Mouse (Mus musculus): ENCODE measurements at regions not wholly inside any gene's neighbourhood (a gene's known extent, or its start where the extent isn't known, plus 50 kb on each side); places are given as distances from the start of the nearest gene placed in this dataset.

DNA sequence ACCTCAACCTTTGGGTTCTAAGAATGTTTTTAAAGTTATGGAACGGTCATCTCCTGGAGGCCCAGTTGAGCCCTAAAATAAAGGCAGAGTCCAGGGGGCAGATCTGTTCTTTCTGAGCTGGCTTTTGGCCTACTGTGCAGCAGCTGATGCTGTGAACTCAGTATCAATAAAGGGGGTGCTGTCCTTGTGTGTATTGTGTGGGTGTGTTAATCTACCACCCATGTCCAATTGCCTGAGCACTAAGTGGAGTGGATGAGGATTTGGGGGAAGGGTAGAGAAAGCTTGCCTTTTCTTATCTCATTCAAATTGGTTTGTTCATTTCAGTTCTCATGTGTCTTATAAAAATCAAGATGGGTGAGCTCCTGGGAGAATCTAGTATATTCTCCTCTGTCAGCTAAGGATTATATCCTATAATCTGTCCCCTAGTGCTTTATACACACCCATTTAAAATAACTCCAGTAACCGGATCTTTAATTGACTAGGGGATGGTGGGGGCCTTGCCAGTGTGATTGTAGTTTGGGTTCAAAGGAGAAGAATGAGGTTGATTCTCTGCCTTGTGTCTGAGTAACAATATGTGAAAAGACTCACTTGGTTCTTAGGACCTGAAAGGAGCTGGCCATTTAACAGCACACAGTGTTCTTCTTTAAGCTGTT lies 703.6 kb downstream of the Tfap2b start:
- TF ChIP-seq CTCF (conservative IDR thresholded peaks at IDR 0.05; ENCODE audit: low read length) = no peak
- TF ChIP-seq POU5F1 (IDR thresholded peaks at IDR 0.05; ENCODE audit: borderline replicate concordance, low read length) = no peak
- TF ChIP-seq NANOG (IDR thresholded peaks at IDR 0.05; ENCODE audit: borderline replicate concordance, low read length) = no peak
- Histone ChIP-seq H3K4me1 (replicated peaks; ENCODE audit: low read depth, low read length) (no peaks in the 10 kb centered on the region), H3K9me3 (ENCODE audit: low read length) (no peaks in the 10 kb centered on the region), H3K36me3 (ENCODE audit: insufficient read depth, low read length) (no peaks in the 10 kb centered on the region), H3K27me3 (ENCODE audit: insufficient read depth, low read length) (no peaks in the 10 kb centered on the region), H3K4me3 (replicated peaks; ENCODE audit: low read length) (no peak overlapping the region)

- Histone ChIP-seq H3K9me3 (ENCODE audit: low read length) (no peaks in the 10 kb centered on the region), H3K36me3 (ENCODE audit: insufficient read depth, low read length) (no peaks in the 10 kb centered on the region), H3K27me3 (ENCODE audit: insufficient read depth, low read length) (no peaks in the 10 kb centered on the region), H3K4me1 (replicated peaks; ENCODE audit: low read depth, low read length) (no peaks in the 10 kb centered on the region), H3K4me3 (replicated peaks; ENCODE audit: low read length) (no peak overlapping the region)
- no peak for TF ChIP-seq CTCF (conservative IDR thresholded peaks at IDR 0.05; ENCODE audit: low read length)
- no peak for TF ChIP-seq POU5F1 (IDR thresholded peaks at IDR 0.05; ENCODE audit: borderline replicate concordance, low read length)
- TF ChIP-seq NANOG (IDR thresholded peaks at IDR 0.05; ENCODE audit: borderline replicate concordance, low read length) = no peak
Observed at GRCm38 (mm10) chr1:19918762-19919161, 699.1 kb downstream of the Pkhd1 start.

DNA sequence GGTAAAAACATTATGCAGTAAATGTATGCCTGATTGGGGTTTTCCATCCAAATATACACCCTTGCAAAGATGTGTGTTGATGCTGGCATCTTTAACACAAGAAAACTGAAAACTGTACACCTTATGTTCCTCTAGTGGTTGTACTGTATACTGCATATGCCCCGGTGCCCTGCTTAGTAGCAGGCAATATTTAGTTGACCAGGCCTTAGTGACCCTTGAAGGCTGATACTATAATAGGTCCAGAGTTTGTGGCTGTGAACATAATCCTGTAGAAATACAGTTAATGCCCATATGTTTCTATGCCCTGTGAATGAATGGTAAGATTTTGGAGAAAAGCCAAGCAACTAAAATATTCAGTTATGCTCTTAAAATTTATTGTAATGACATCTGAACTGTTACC lies 690.7 kb downstream of the Pkhd1 start:
- H3K4me1 ChIP-seq (replicated peaks; ENCODE audit: low read depth, low read length) = no peaks in the 10 kb centered on the region
- no peak overlapping the region for H3K4me3 ChIP-seq (replicated peaks; ENCODE audit: low read length)
- no peaks in the 10 kb centered on the region for H3K9me3 ChIP-seq (ENCODE audit: low read length)
- H3K36me3 ChIP-seq (ENCODE audit: insufficient read depth, low read length) = no peaks in the 10 kb centered on the region
- TF ChIP-seq POU5F1 (IDR thresholded peaks at IDR 0.05; ENCODE audit: borderline replicate concordance, low read length) (no peak), CTCF (conservative IDR thresholded peaks at IDR 0.05; ENCODE audit: low read length) (no peak; the same call in 1 of the 2 replicates), NANOG (IDR thresholded peaks at IDR 0.05; ENCODE audit: borderline replicate concordance, low read length) (no peak)
- no peaks in the 10 kb centered on the region for H3K27me3 ChIP-seq (ENCODE audit: insufficient read depth, low read length)

DNA sequence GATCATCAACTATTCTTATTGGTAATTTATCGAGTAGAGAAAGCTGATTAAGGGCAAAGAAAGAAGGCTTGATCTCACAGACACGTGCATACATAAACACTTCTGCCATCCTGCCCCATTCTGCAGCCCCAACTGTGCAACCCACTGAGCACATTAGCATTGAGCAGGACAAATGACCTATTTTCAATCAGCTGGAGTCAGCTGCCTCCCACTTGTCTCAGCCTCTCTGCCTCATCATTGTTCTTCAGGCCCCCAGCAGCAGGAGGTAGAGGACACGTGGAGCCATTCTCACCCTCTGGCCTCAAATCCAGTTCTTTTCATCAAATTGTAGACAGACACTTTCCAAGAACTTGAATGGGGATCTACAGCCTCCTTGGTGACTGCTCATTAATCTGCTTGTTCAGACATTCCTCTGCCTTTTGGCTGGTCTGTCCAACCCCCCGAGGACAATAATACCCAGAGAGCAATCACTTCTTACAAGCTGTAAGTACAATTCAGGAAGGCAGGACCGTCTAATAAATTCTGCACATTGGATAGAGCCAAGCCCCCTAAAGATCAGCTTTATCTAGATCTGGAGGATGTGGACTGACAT lies 690.0 kb downstream of the Pkhd1 start:
- no peaks in the 10 kb centered on the region for H3K9me3 ChIP-seq (ENCODE audit: low read length)
- H3K27me3 ChIP-seq (ENCODE audit: insufficient read depth, low read length) = no peaks in the 10 kb centered on the region
- H3K36me3 ChIP-seq (ENCODE audit: insufficient read depth, low read length) = no peaks in the 10 kb centered on the region
- H3K4me3 ChIP-seq (replicated peaks; ENCODE audit: low read length) = no peak overlapping the region
- no peaks in the 10 kb centered on the region for H3K4me1 ChIP-seq (replicated peaks; ENCODE audit: low read depth, low read length)
- TF ChIP-seq NANOG (IDR thresholded peaks at IDR 0.05; ENCODE audit: borderline replicate concordance, low read length) (no peak), POU5F1 (IDR thresholded peaks at IDR 0.05; ENCODE audit: borderline replicate concordance, low read length) (no peak), CTCF (conservative IDR thresholded peaks at IDR 0.05; ENCODE audit: low read length) (no peak)

- Histone ChIP-seq H3K36me3 (ENCODE audit: insufficient read depth, low read length) (no peaks in the 10 kb centered on the region), H3K4me1 (replicated peaks; ENCODE audit: low read depth, low read length) (no peaks in the 10 kb centered on the region), H3K9me3 (ENCODE audit: low read length) (no peaks in the 10 kb centered on the region), H3K27me3 (ENCODE audit: insufficient read depth, low read length) (no peaks in the 10 kb centered on the region), H3K4me3 (replicated peaks; ENCODE audit: low read length) (no peak overlapping the region)
- TF ChIP-seq POU5F1 (IDR thresholded peaks at IDR 0.05; ENCODE audit: borderline replicate concordance, low read length) (no peak), CTCF (conservative IDR thresholded peaks at IDR 0.05; ENCODE audit: low read length) (no peak), NANOG (IDR thresholded peaks at IDR 0.05; ENCODE audit: borderline replicate concordance, low read length) (no peak)
Observed at GRCm38 (mm10) chr1:19951050-19951679, 666.7 kb downstream of the Pkhd1 start.

GRCm38 (mm10) chr1:19951680-19952248 lies 666.1 kb downstream of the Pkhd1 start:
- Histone ChIP-seq H3K4me1 (replicated peaks; ENCODE audit: low read depth, low read length) (no peaks in the 10 kb centered on the region), H3K4me3 (replicated peaks; ENCODE audit: low read length) (no peak overlapping the region), H3K9me3 (ENCODE audit: low read length) (no peaks in the 10 kb centered on the region), H3K36me3 (ENCODE audit: insufficient read depth, low read length) (no peaks in the 10 kb centered on the region), H3K27me3 (ENCODE audit: insufficient read depth, low read length) (no peaks in the 10 kb centered on the region)
- no peak for TF ChIP-seq POU5F1 (IDR thresholded peaks at IDR 0.05; ENCODE audit: borderline replicate concordance, low read length)
- TF ChIP-seq CTCF (conservative IDR thresholded peaks at IDR 0.05; ENCODE audit: low read length) = no peak
- TF ChIP-seq NANOG (IDR thresholded peaks at IDR 0.05; ENCODE audit: borderline replicate concordance, low read length) = no peak

GRCm38 (mm10) chr1:19973364-19973763 lies 644.5 kb downstream of the Pkhd1 start:
- no peak for TF ChIP-seq CTCF (conservative IDR thresholded peaks at IDR 0.05; ENCODE audit: low read length)
- TF ChIP-seq POU5F1 (IDR thresholded peaks at IDR 0.05; ENCODE audit: borderline replicate concordance, low read length) = no peak
- no peak for TF ChIP-seq NANOG (IDR thresholded peaks at IDR 0.05; ENCODE audit: borderline replicate concordance, low read length)
- H3K27me3 ChIP-seq (ENCODE audit: insufficient read depth, low read length) = no peaks in the 10 kb centered on the region
- H3K36me3 ChIP-seq (ENCODE audit: insufficient read depth, low read length) = no peaks in the 10 kb centered on the region
- no peaks in the 10 kb centered on the region for H3K4me1 ChIP-seq (replicated peaks; ENCODE audit: low read depth, low read length)
- H3K9me3 ChIP-seq (ENCODE audit: low read length) = 0 out of 2 replicates have a peak, but pooled peaks cover 4% of the 10 kb centered on the region
- no peak overlapping the region for H3K4me3 ChIP-seq (replicated peaks; ENCODE audit: low read length)

DNA sequence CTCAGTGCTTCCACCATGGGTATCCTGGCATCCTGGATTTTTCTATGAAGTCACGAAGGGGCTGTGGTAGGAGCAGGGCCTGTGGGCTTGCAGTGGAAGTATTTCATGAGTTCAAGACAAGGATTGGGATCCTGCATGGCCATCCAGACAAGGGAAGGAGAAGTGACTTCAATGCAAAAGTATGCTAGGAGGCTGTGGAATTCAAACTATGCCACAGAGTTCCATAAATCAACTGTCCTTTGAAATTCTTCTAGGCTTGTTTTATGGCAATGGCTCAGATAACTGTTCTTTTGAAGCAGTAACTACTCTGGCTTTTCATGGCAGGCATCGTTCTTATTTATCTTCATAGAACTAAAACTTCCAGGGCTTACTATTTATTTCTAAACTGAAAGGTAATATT lies 643.9 kb downstream of the Pkhd1 start:
- Histone ChIP-seq H3K9me3 (ENCODE audit: low read length) (0 out of 2 replicates have a peak, but pooled peaks cover 4% of the 10 kb centered on the region), H3K36me3 (ENCODE audit: insufficient read depth, low read length) (no peaks in the 10 kb centered on the region), H3K4me3 (replicated peaks; ENCODE audit: low read length) (no peak overlapping the region), H3K4me1 (replicated peaks; ENCODE audit: low read depth, low read length) (no peaks in the 10 kb centered on the region), H3K27me3 (ENCODE audit: insufficient read depth, low read length) (no peaks in the 10 kb centered on the region)
- TF ChIP-seq NANOG (IDR thresholded peaks at IDR 0.05; ENCODE audit: borderline replicate concordance, low read length) = no peak
- TF ChIP-seq POU5F1 (IDR thresholded peaks at IDR 0.05; ENCODE audit: borderline replicate concordance, low read length) = no peak
- no peak for TF ChIP-seq CTCF (conservative IDR thresholded peaks at IDR 0.05; ENCODE audit: low read length)

All from E14TG2a.4 (cell line).